Mouse (Mus musculus) kidney, embryonic 14.5 days (tissue): ENCODE data around the gene Pitx3. TPM values are rescaled to one million over a fixed set of nuclear protein-coding genes. Genes with fewer than 3 reads are reported as not detected.

Source experiments
- ATAC-seq: fragments of 200-750 bp; cut with Nextera tagmentation; 2 replicates; pipeline ENCODE4 v1.8.0; 2017; ENCODE audit warnings: moderate number of reproducible peaks, mild to moderate bottlenecking, moderate TSS enrichment, moderate library complexity; ENCODE audit not compliant: low FRiP score, low TSS enrichment
- H3K27ac ChIP-seq: fragments of 300-500 bp; sonication (generic); 2 replicates; pipeline ENCODE4 v1.5.1; 2014; ENCODE audit warnings: low read depth, mild to moderate bottlenecking, low read length, moderate library complexity, mixed read lengths
- H3K27me3 ChIP-seq: fragments of 300-500 bp; sonication (generic); 2 replicates; pipeline ENCODE4 v1.6.1; 2014; ENCODE audit warnings: mild to moderate bottlenecking, low read length; ENCODE audit not compliant: control insufficient read depth, insufficient read depth
- H3K36me3 ChIP-seq: fragments of 300-500 bp; sonication (generic); 2 replicates; pipeline ENCODE4 v1.6.1; 2014; ENCODE audit warnings: low read length, mixed read lengths; ENCODE audit not compliant: control insufficient read depth, insufficient read depth
- H3K4me1 ChIP-seq: fragments of 300-500 bp; sonication (generic); 2 replicates; pipeline ENCODE4 v1.6.1; 2014; ENCODE audit warnings: low read length, mixed read lengths; ENCODE audit not compliant: control insufficient read depth, insufficient read depth
- H3K4me2 ChIP-seq: fragments of 300-500 bp; sonication (generic); replicated peaks from 2 replicates; pipeline ENCODE4 v1.6.1; 2014; ENCODE audit warnings: low read depth, mild to moderate bottlenecking, low read length
- H3K4me3 ChIP-seq: fragments of 300-500 bp; sonication (generic); 2 replicates; pipeline ENCODE4 v1.5.1; 2014; ENCODE audit warnings: mild to moderate bottlenecking, low read length
- H3K9ac ChIP-seq: fragments of 300-500 bp; sonication (generic); 2 replicates; pipeline ENCODE4 v1.6.1; 2014; ENCODE audit warnings: low read depth, mild to moderate bottlenecking, low read length, moderate library complexity
- H3K9me3 ChIP-seq: fragments of 300-500 bp; sonication (generic); 2 replicates; pipeline ENCODE4 v1.6.1; 2016; ENCODE audit warnings: low read length; ENCODE audit not compliant: control insufficient read depth
- WGBS: fragments of 180-500 bp; shearing (Covaris S2); extraction: QIAGEN DNeasy Blood & Tissue Kit; methylation state at CpG from one replicate; pipeline ENCODE4 v1.1.7; 2014; 5-methylcytosine and 5-hydroxymethylcytosine counted together
- polyA plus RNA-seq: library from polyadenylated mRNA; unstranded; fragments of >200 nt; fragmentation: Nextera tagmentation; extraction: Ambion mirVana; gene quantifications from 2 replicates; pipeline ENCODE4 v1.2.1, GENCODE M21; 2014

Gene Pitx3
- polyA plus RNA-seq, 1 experiment from 2014 or later, result not detected

GRCm38 (mm10) chr19:46124651-46125050 is 23.5 kb downstream of the Pitx3 start:
- no peaks in the 10 kb centered on the region for H3K27me3 ChIP-seq
- no peak overlapping the region for H3K4me2 ChIP-seq
- H3K9ac ChIP-seq, result no peak overlapping the region
- no peak overlapping the region for H3K27ac ChIP-seq
- no peaks in the 10 kb centered on the region for H3K4me1 ChIP-seq
- no peaks in the 10 kb centered on the region for H3K36me3 ChIP-seq
- no peaks in the 10 kb centered on the region for H3K9me3 ChIP-seq
- no peak for ATAC-seq
- no peak overlapping the region for H3K4me3 ChIP-seq

GRCm38 (mm10) chr19:46123876-46124275 is 24.2 kb downstream of the Pitx3 start:
- no peaks in the 10 kb centered on the region for H3K9me3 ChIP-seq
- 82% methylated on average over 3 of the region's 3 CpGs for WGBS
- no peak overlapping the region for H3K4me3 ChIP-seq
- H3K9ac ChIP-seq, result no peak overlapping the region
- no peaks in the 10 kb centered on the region for H3K36me3 ChIP-seq
- no peak overlapping the region for H3K27ac ChIP-seq
- no peak for ATAC-seq
- no peaks in the 10 kb centered on the region for H3K27me3 ChIP-seq
- H3K4me2 ChIP-seq, result no peak overlapping the region
- H3K4me1 ChIP-seq, result no peaks in the 10 kb centered on the region

DNA sequence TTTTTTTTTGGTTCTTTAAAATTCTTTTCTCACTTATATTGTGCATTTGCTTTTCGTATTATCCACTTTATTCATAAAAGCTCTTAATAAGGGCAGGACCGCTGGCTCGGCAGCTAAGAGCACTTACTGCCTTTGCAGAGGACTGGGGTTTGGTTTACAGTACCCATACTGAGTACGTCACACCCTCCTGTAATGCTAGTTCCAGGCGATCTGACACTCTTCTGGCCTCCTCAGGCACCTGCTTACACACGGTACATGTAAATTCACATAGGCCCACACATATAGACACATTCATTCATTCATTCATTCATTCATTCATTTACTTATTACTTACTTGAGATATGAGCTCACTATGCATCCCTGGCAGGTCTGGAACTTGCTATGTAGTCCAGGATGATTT is 27.3 kb downstream of the Pitx3 start:
- no peak overlapping the region for H3K4me2 ChIP-seq
- H3K4me3 ChIP-seq, result no peak overlapping the region
- ATAC-seq, result no peak
- no peaks in the 10 kb centered on the region for H3K4me1 ChIP-seq
- H3K27me3 ChIP-seq, result no peaks in the 10 kb centered on the region
- H3K36me3 ChIP-seq, result no peaks in the 10 kb centered on the region
- H3K27ac ChIP-seq, result no peak overlapping the region
- no peaks in the 10 kb centered on the region for H3K9me3 ChIP-seq
- H3K9ac ChIP-seq, result no peak overlapping the region
- WGBS, result 74% methylated on average over 6 of the region's 6 CpGs

GRCm38 (mm10) chr19:46119458-46119857 is 28.7 kb downstream of the Pitx3 start:
- ATAC-seq, result no peak
- H3K4me1 ChIP-seq, result no peaks in the 10 kb centered on the region
- WGBS, result 92% methylated on average over 3 of the region's 3 CpGs

DNA sequence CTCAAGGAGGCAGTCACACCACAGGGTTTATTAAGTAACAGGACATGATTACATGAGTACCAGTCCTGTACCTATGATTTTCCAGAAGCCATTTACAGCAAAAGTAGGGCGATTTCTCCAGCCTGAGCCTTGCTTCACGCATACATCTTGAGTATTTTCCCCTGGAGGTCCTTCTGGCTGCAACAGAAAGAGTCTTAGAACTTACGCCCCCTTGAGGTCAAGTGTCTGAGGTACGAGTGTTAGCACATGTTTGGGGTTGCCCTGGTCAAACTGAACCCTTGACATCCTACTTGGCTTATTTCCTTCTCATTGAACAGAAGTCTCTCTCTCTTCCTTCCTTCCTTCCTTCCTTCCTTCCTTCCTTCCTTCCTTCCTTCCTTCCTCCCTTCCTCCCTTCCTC is 33.5 kb downstream of the Pitx3 start:
- Histone ChIP-seq H3K4me2 (no peak overlapping the region), H3K36me3 (no peaks in the 10 kb centered on the region), H3K9me3 (no peaks in the 10 kb centered on the region), H3K9ac (no peak overlapping the region), H3K4me3 (no peak overlapping the region), H3K27me3 (no peaks in the 10 kb centered on the region), H3K27ac (no peak overlapping the region), H3K4me1 (no peaks in the 10 kb centered on the region)
- 56% methylated on average over 4 of the region's 4 CpGs for WGBS
- no peak for ATAC-seq

More at GRCm38 (mm10) chr19:46119458-46119857, 28.7 kb downstream of the Pitx3 start:
- H3K9ac ChIP-seq, result no peak overlapping the region
- no peak overlapping the region for H3K4me2 ChIP-seq
- no peaks in the 10 kb centered on the region for H3K27me3 ChIP-seq
- no peak overlapping the region for H3K27ac ChIP-seq
- H3K9me3 ChIP-seq, result no peaks in the 10 kb centered on the region
- H3K36me3 ChIP-seq, result no peaks in the 10 kb centered on the region
- no peak overlapping the region for H3K4me3 ChIP-seq

GRCm38 (mm10) chr19:46110781-46111180 is 37.3 kb downstream of the Pitx3 start:
- ATAC-seq, result no peak
- Histone ChIP-seq H3K27ac (no peak overlapping the region), H3K4me3 (no peak overlapping the region), H3K27me3 (no peaks in the 10 kb centered on the region), H3K4me1 (no peaks in the 10 kb centered on the region), H3K9ac (no peak overlapping the region), H3K4me2 (no peak overlapping the region), H3K36me3 (no peaks in the 10 kb centered on the region), H3K9me3 (no peaks in the 10 kb centered on the region)
- WGBS, result 82% methylated on average over 5 of the region's 5 CpGs

DNA sequence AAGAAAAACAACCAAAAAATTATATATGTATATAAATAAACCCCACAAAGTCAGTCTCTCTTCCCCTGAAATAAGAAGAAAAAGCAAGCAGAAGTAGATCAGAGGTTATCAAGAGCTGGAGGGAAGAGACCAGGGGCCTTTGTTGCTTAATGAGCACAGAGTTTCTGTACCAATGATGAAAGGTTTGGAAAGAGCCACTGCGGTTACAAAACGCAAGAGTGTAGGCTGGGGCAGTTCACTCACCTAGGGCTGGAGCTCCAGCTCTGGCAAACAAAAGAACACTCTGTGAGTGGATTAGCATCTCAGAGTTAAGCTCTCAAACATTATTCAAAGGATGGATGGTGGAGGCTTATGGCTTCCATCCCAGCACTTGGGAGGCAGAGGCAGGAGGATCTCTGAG is 37.9 kb downstream of the Pitx3 start:
- no peaks in the 10 kb centered on the region for H3K36me3 ChIP-seq
- H3K4me2 ChIP-seq, result no peak overlapping the region
- H3K9me3 ChIP-seq, result no peaks in the 10 kb centered on the region
- no peaks in the 10 kb centered on the region for H3K27me3 ChIP-seq
- WGBS, result 73% methylated on average over 2 of the region's 2 CpGs
- no peaks in the 10 kb centered on the region for H3K4me1 ChIP-seq
- H3K27ac ChIP-seq, result no peak overlapping the region
- no peak overlapping the region for H3K4me3 ChIP-seq
- ATAC-seq, result no peak
- no peak overlapping the region for H3K9ac ChIP-seq

- H3K9ac ChIP-seq, result no peak overlapping the region
- no peaks in the 10 kb centered on the region for H3K9me3 ChIP-seq
- H3K4me2 ChIP-seq, result no peak overlapping the region
- no peak overlapping the region for H3K27ac ChIP-seq
- H3K4me1 ChIP-seq, result no peaks in the 10 kb centered on the region
- WGBS, result 74% methylated on average over 2 of the region's 2 CpGs
- H3K36me3 ChIP-seq, result no peaks in the 10 kb centered on the region
- no peak for ATAC-seq
- H3K4me3 ChIP-seq, result no peak overlapping the region
- no peaks in the 10 kb centered on the region for H3K27me3 ChIP-seq
Measured at GRCm38 (mm10) chr19:46104187-46104557, 44.0 kb downstream of the Pitx3 start.

DNA sequence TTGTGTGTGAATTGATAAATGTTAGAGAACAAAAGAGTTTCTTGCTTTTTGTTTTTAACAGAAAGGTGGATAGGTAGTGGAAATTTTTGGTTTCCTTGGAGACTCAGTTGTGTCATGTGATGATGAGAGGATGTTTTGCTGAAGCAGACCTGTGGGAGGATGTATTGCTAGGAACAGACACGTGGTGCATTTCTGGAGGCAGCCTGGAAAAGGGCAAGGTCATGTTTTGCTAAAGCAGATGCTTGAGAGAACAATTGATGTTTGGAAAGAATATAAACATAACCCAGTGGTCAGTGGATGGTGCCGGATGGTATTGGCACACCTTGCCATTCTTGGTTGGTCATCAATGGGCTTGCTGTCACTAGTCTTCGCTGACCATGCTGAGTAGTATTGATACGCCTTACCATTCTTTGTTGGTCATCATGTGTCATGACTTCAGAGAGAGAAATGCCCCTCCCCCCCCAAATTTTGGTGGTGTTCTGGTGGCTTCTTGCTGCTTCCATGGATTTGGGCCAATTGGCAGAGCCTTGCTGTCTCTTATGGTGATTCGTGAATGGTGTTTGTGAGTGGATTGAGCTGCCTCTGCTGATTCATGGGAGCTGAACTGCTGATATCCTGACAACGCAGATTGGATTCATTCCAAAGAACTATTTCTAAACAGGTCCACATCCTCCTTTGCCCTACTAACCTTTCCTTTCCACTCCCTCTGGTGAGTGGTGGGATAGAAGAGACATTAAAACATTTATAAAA is 44.5 kb downstream of the Pitx3 start:
- Histone ChIP-seq H3K27ac (no peak overlapping the region), H3K4me2 (no peak overlapping the region), H3K9ac (no peak overlapping the region), H3K9me3 (no peaks in the 10 kb centered on the region), H3K36me3 (no peaks in the 10 kb centered on the region), H3K27me3 (no peaks in the 10 kb centered on the region), H3K4me1 (no peaks in the 10 kb centered on the region), H3K4me3 (no peak overlapping the region)
- ATAC-seq, result no peak
- 62% methylated on average over 6 of the region's 6 CpGs for WGBS
